Comparison of ENCODE assay signal across 9 mouse cellular contexts in genomic region chr11:97441036-97441657, GRCm38 (mm10). TPM values are rescaled to one million over a fixed set of nuclear protein-coding genes. Genes with fewer than 3 reads are reported as not detected.
DNase-seq lines count a peak whose midpoint lies in the region; ATAC-seq and TF ChIP-seq lines count a peak whose summit lies in the region.
"Had no signal": no experiment of that assay in that cellular context is flagged by ENCODE, and none has a peak within 500 bp of the region (broad histone marks: within the 10 kb centered on the region; RNA-seq: fewer than 3 reads in every experiment).

No protein-coding gene starts in this region.

- intact Hi-C loops in left cerebral cortex, postnatal 10 days (cut with DNase I): no loop called here

- peak overlapping the region; percentile 80 for H3K9ac ChIP-seq in kidney, embryonic 15.5 days
- H3K9ac ChIP-seq in MEL (ENCODE audit: control insufficient read depth, low read depth, low read length, poor library complexity, severe bottlenecking): peak overlapping the region; percentile 37
- H3K9ac ChIP-seq in embryonic facial prominence, embryonic 15.5 days: 0 out of 2 replicates have a peak overlapping the region, but pooled peaks have one; percentile 73
- H3K9ac ChIP-seq in hindbrain, embryonic 14.5 days: 0 out of 2 replicates have a peak overlapping the region, but pooled peaks have one; percentile 47
- H3K9ac ChIP-seq in stomach, embryonic 16.5 days (ENCODE audit: low read length): peak overlapping the region; percentile 88

- no peak for TF ChIP-seq RAD21 in MEL (IDR thresholded peaks at IDR 0.05; ENCODE audit: low read depth, low read length)

- peak overlapping the region; percentile 93 for H3K27ac ChIP-seq in kidney, embryonic 15.5 days
- H3K27ac ChIP-seq in MEL (ENCODE audit: control insufficient read depth, low read depth, low read length): peak overlapping the region; percentile 50
- peak overlapping the region; percentile 89 for H3K27ac ChIP-seq in embryonic facial prominence, embryonic 15.5 days (replicated peaks)
- H3K27ac ChIP-seq in hindbrain, embryonic 14.5 days: no peak overlapping the region
- H3K27ac ChIP-seq in stomach, embryonic 16.5 days (ENCODE audit: low read length): peak overlapping the region; percentile 96

- no peaks in the 10 kb centered on the region for H3K9me3 ChIP-seq in kidney, embryonic 15.5 days (replicated peaks)
- H3K9me3 ChIP-seq in MEL (replicated peaks; ENCODE audit: insufficient read depth, low read length): no peaks in the 10 kb centered on the region
- H3K9me3 ChIP-seq in embryonic facial prominence, embryonic 15.5 days (replicated peaks): no peaks in the 10 kb centered on the region
- H3K9me3 ChIP-seq in hindbrain, embryonic 14.5 days (ENCODE audit: control insufficient read depth, low read length): no peaks in the 10 kb centered on the region
- no peaks in the 10 kb centered on the region for H3K9me3 ChIP-seq in stomach, embryonic 16.5 days (replicated peaks; ENCODE audit: control insufficient read depth, low read length)

- WGBS in kidney, embryonic 15.5 days: 49% methylated on average over 15 of the region's 15 CpGs
- 30% methylated on average over 15 of the region's 15 CpGs for WGBS in embryonic facial prominence, embryonic 15.5 days
- WGBS in hindbrain, embryonic 14.5 days: 42% methylated on average over 15 of the region's 15 CpGs
- WGBS in lung, adult 2 months: 15% methylated on average over 15 of the region's 15 CpGs
- WGBS in stomach, embryonic 16.5 days: 30% methylated on average over 15 of the region's 15 CpGs

- peak overlapping the region; percentile 79 for H3K4me2 ChIP-seq in kidney, embryonic 15.5 days
- peak overlapping the region; percentile 78 for H3K4me2 ChIP-seq in embryonic facial prominence, embryonic 15.5 days (replicated peaks)
- peak overlapping the region; percentile 50 for H3K4me2 ChIP-seq in hindbrain, embryonic 14.5 days (replicated peaks)
- peak overlapping the region; percentile 76 for H3K4me2 ChIP-seq in stomach, embryonic 16.5 days (ENCODE audit: low read depth, low read length)

- no peak for TF ChIP-seq EP300 in MEL (IDR thresholded peaks at IDR 0.05; ENCODE audit: low read depth in 1 of 2, low read length in 2 of 2)

- no peak for TF ChIP-seq CTCF in MEL (IDR thresholded peaks at IDR 0.05 in 2 of 3, conservative IDR thresholded peaks at IDR 0.05 in 1 of 3; ENCODE audit: control insufficient read depth in 1 of 3, insufficient read depth in 1 of 3, low read depth in 2 of 3, low read length in 3 of 3, poor library complexity in 1 of 3, severe bottlenecking in 1 of 3)
- TF ChIP-seq CTCF in lung, adult 2 months (IDR thresholded peaks at IDR 0.05; ENCODE audit: insufficient read depth, low read length): no peak

- peaks cover 30% of the 10 kb centered on the region for H3K36me3 ChIP-seq in kidney, embryonic 15.5 days
- H3K36me3 ChIP-seq in MEL (ENCODE audit: control insufficient read depth in 1 of 2, insufficient read depth in 2 of 2, low read length in 2 of 2): peaks cover 0 to 32% of the 10 kb centered on the region in 2 experiments; a peak in 2 of 4 replicates
- peaks cover 22% of the 10 kb centered on the region for H3K36me3 ChIP-seq in embryonic facial prominence, embryonic 15.5 days
- peaks cover 22% of the 10 kb centered on the region; the same call in 1 of the 2 replicates for H3K36me3 ChIP-seq in hindbrain, embryonic 14.5 days (replicated peaks; ENCODE audit: control insufficient read depth, insufficient read depth)
- H3K36me3 ChIP-seq in stomach, embryonic 16.5 days (ENCODE audit: control insufficient read depth, insufficient read depth, low read length): no peaks in the 10 kb centered on the region

- no peaks in the 10 kb centered on the region for H3K27me3 ChIP-seq in kidney, embryonic 15.5 days
- no peaks in the 10 kb centered on the region for H3K27me3 ChIP-seq in MEL (ENCODE audit: control insufficient read depth in 1 of 2, insufficient read depth in 2 of 2, low read length in 2 of 2)
- H3K27me3 ChIP-seq in embryonic facial prominence, embryonic 15.5 days: no peaks in the 10 kb centered on the region
- H3K27me3 ChIP-seq in hindbrain, embryonic 14.5 days (ENCODE audit: control insufficient read depth, insufficient read depth, low read length): peaks cover 37% of the 10 kb centered on the region
- no peaks in the 10 kb centered on the region for H3K27me3 ChIP-seq in stomach, embryonic 16.5 days (ENCODE audit: control insufficient read depth, insufficient read depth, low read length)

- no peaks in the 10 kb centered on the region for H3K79me2 ChIP-seq in MEL (ENCODE audit: control insufficient read depth, insufficient read depth, low read length, poor library complexity)

- H3K4me3 ChIP-seq in kidney, embryonic 15.5 days (replicated peaks): peak overlapping the region; percentile 71
- H3K4me3 ChIP-seq in MEL (ENCODE audit: control insufficient read depth in 1 of 2, insufficient read depth in 1 of 2, low read depth in 2 of 2, low read length in 2 of 2): 0 out of 4 replicates have a peak overlapping the region, but pooled peaks have one; percentile 5 to 13
- peak overlapping the region; percentile 73 for H3K4me3 ChIP-seq in embryonic facial prominence, embryonic 15.5 days (replicated peaks)
- H3K4me3 ChIP-seq in hindbrain, embryonic 14.5 days (replicated peaks; ENCODE audit: low read length): peak overlapping the region; percentile 33
- peak overlapping the region; percentile 71 for H3K4me3 ChIP-seq in lung, adult 2 months (replicated peaks; ENCODE audit: extremely low read depth, low read depth, low read length)
- H3K4me3 ChIP-seq in stomach, embryonic 16.5 days (replicated peaks; ENCODE audit: low read length): peak overlapping the region; percentile 73

- DNase-seq in kidney, adult 11 months: no peak
- DNase-seq in MEL (ENCODE audit: low read depth, low spot score): peak; percentile 23
- DNase-seq in hindbrain, embryonic 14.5 days (ENCODE audit: low spot score): no peak
- no peak for DNase-seq in lung, adult 2 months
- DNase-seq in left cerebral cortex, postnatal 10 days (ENCODE audit: extremely low spot score in 1 of 2, low spot score in 2 of 2): no peak

- TF ChIP-seq POLR2A in MEL (IDR thresholded peaks at IDR 0.05; ENCODE audit: control insufficient read depth in 1 of 2, insufficient read depth in 1 of 2, low read depth in 1 of 2, low read length in 2 of 2, poor library complexity in 1 of 2): no peak
- TF ChIP-seq POLR2A in lung, adult 2 months (IDR thresholded peaks at IDR 0.05; ENCODE audit: borderline replicate concordance, extremely low read depth, low read depth, low read length): no peak; the same call in 1 of the 2 replicates

- H3K4me1 ChIP-seq in kidney, embryonic 15.5 days: peaks cover 83% of the 10 kb centered on the region
- H3K4me1 ChIP-seq in MEL (ENCODE audit: control insufficient read depth in 1 of 2, insufficient read depth in 2 of 2, low read length in 2 of 2): peaks cover 28 to 44% of the 10 kb centered on the region in 2 experiments
- peaks cover 70% of the 10 kb centered on the region for H3K4me1 ChIP-seq in embryonic facial prominence, embryonic 15.5 days
- H3K4me1 ChIP-seq in hindbrain, embryonic 14.5 days (replicated peaks; ENCODE audit: control insufficient read depth, insufficient read depth, low read length): peaks cover 14% of the 10 kb centered on the region; the same call in 1 of the 2 replicates
- H3K4me1 ChIP-seq in lung, adult 2 months (ENCODE audit: control insufficient read depth, insufficient read depth, low read length): peaks cover 37% of the 10 kb centered on the region
- H3K4me1 ChIP-seq in stomach, embryonic 16.5 days (ENCODE audit: control insufficient read depth, insufficient read depth, low read length): peaks cover 67% of the 10 kb centered on the region

- no peak for ATAC-seq in kidney, embryonic 15.5 days (replicated peaks; ENCODE audit: low FRiP score)
- no peak for ATAC-seq in embryonic facial prominence, embryonic 15.5 days (ENCODE audit: insufficient number of reproducible peaks, low FRiP score, low TSS enrichment, low read depth)
- ATAC-seq in hindbrain, embryonic 14.5 days (ENCODE audit: low FRiP score): no peak
- no peak for ATAC-seq in stomach, embryonic 16.5 days (ENCODE audit: insufficient read depth, low FRiP score)

TF ChIP-seq in MEL, 35 proteins besides CTCF, POLR2A, EP300 and RAD21 (continues in another document):
- TF ChIP-seq POLR2AphosphoS5 (IDR thresholded peaks at IDR 0.05; ENCODE audit: borderline replicate concordance, low read depth, low read length): no peak
- no peak for TF ChIP-seq MEF2A (IDR thresholded peaks at IDR 0.05; ENCODE audit: extremely low read depth, insufficient replicate concordance, low read depth, low read length, poor library complexity, severe bottlenecking)
- no peak for TF ChIP-seq SIN3A (IDR thresholded peaks at IDR 0.05; ENCODE audit: low read length)
- TF ChIP-seq TAL1 (IDR thresholded peaks at IDR 0.05; ENCODE audit: low read length): no peak
- no peak for TF ChIP-seq MXI1 (IDR thresholded peaks at IDR 0.05; ENCODE audit: low read depth, low read length)
- TF ChIP-seq ZMIZ1 (IDR thresholded peaks at IDR 0.05; ENCODE audit: low read depth, low read length): no peak
- no peak for TF ChIP-seq RCOR1 (IDR thresholded peaks at IDR 0.05; ENCODE audit: low read depth, low read length)
- no peak for TF ChIP-seq ETS1 (IDR thresholded peaks at IDR 0.05; ENCODE audit: low read depth, low read length)
- no peak for TF ChIP-seq TCF12 (IDR thresholded peaks at IDR 0.05; ENCODE audit: low read depth, low read length)

RNA-seq across cellular contexts. Expression of gene Arhgap23, which starts 25.8 kb away (rescaled TPM):
- polyA plus RNA-seq in kidney, embryonic 15.5 days (2015; fragmentation: Nextera tagmentation; extraction: Ambion mirVana): 4.6 and 5.9 TPM in 2 replicates
- total RNA-seq in MEL (2012; rRNA removed): 1.7 and 1.8 TPM in 2 replicates
- 1 to 10 TPM in 1 of 2 experiments, not detected in 1; 7.5 TPM for polyA plus RNA-seq in MEL (2012; ENCODE audit: insufficient read depth in 1 of 2, insufficient read length in 2 of 2, low read depth in 1 of 2, low replicate concordance in 2 of 2, missing spikeins in 1 of 2)
- polyA plus RNA-seq in embryonic facial prominence, embryonic 15.5 days (2015; fragmentation: Nextera tagmentation; extraction: Ambion mirVana): 9.6 and 10.4 TPM in 2 replicates
- polyA plus RNA-seq in hindbrain, embryonic 14.5 days (2014; fragmentation: Nextera tagmentation; extraction: Ambion mirVana): 8.5 and 10.0 TPM in 2 replicates
- 74.3 and 90.6 TPM in 2 replicates for polyA plus RNA-seq in lung, adult 2 months (2012; rRNA removed)
- polyA plus RNA-seq in stomach, embryonic 16.5 days (2015; fragmentation: Nextera tagmentation; extraction: Ambion mirVana): 4.4 and 4.8 TPM in 2 replicates
- 10 to 100 TPM; 84.0 to 91.8 TPM for total RNA-seq in left cerebral cortex, postnatal 10 days (2021)

RNA-seq across cellular contexts. Expression of gene 4933428G20Rik, which starts 59.0 kb away (rescaled TPM):
- 0.49 and 0.84 TPM in 2 replicates for polyA plus RNA-seq in kidney, embryonic 15.5 days (2015; fragmentation: Nextera tagmentation; extraction: Ambion mirVana)
- not detected in 2 replicates for total RNA-seq in MEL (2012; rRNA removed)
- under 1 TPM in 1 of 2 experiments, not detected in 1; 0.15 TPM for polyA plus RNA-seq in MEL (2012; ENCODE audit: insufficient read depth in 1 of 2, insufficient read length in 2 of 2, low read depth in 1 of 2, low replicate concordance in 2 of 2, missing spikeins in 1 of 2)
- polyA plus RNA-seq in embryonic facial prominence, embryonic 15.5 days (2015; fragmentation: Nextera tagmentation; extraction: Ambion mirVana): 1.4 and 1.7 TPM in 2 replicates
- polyA plus RNA-seq in hindbrain, embryonic 14.5 days (2014; fragmentation: Nextera tagmentation; extraction: Ambion mirVana): 0.41 TPM in 1 of 2 replicates, not detected in the other
- polyA plus RNA-seq in lung, adult 2 months (2012; rRNA removed): 0.08 TPM in 1 of 2 replicates, not detected in the other
- 0.80 and 0.90 TPM in 2 replicates for polyA plus RNA-seq in stomach, embryonic 16.5 days (2015; fragmentation: Nextera tagmentation; extraction: Ambion mirVana)
- total RNA-seq in left cerebral cortex, postnatal 10 days (2021): not detected
- polyA plus RNA-seq: large intestine, adult 2 months had no signal

Comparison
In these comparisons a context has a peak if more than half of its experiments do, and no peak if none do; other contexts are left out.
1. H3K4me3 ChIP-seq: peak in every context shown above with its lines; median percentile 73 in embryonic facial prominence, embryonic 15.5 days; 73 in stomach, embryonic 16.5 days; 71 in kidney, embryonic 15.5 days; 71 in lung, adult 2 months; 33 in hindbrain, embryonic 14.5 days; 9 in MEL.
2. H3K9ac ChIP-seq: peak in every context shown above with its lines; median percentile 88 in stomach, embryonic 16.5 days; 80 in kidney, embryonic 15.5 days; 73 in embryonic facial prominence, embryonic 15.5 days; 47 in hindbrain, embryonic 14.5 days; 37 in MEL.